Mouse (Mus musculus): Measurements from ENCODE around the gene Cnn2.

The Cnn2 gene

DNA sequence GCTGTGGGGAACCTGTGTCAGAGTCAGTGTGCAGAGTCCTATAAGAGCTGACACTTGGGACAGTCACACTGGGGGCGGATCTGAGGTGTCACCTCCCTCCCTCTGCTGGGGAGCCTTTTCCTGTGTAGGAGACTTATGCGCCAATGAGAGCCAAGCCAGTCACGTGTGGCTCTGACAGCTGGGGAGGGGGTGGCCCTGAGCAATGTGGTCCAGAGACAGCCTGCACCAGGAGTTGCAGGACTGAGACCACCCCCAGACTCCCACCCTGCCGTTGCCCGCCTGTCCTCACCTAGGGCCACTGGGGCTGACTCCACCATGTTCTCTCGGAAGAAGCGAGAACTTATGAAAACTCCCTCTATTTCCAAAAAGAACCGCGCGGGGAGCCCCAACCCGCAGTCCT lies 28.1 kb downstream of the Cnn2 start, which contains the start of gene Arhgap45:
Gene Arhgap45, plus strand, starts transcription at position 143 of the 400 bp plus-strand sequence.
- in situ Hi-C loops (cut with MboI; ENCODE audit: low sequenced_read_pairs) = no loop called here

DNA sequence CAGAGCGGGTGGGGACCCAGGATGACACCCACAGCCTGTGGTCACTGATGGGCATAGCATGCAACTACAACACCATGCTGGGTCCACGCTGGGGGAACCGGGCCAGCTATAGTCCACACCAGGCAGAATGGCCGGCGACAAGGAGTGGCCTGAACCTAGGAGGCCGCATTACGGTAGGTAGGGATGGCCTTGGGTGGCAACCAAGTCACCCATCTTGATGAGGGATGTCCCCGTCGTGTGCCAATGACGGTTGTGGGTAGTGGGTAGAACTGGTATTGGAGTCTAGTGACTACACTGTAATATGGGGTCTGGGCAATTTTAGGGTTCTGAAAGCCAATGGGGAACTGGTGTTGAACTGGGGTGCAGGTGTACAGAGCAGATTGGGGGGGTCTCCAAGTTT lies 28.5 kb downstream of the Cnn2 start:
- in situ Hi-C loops (cut with MboI; ENCODE audit: low sequenced_read_pairs) = no loop called here

DNA sequence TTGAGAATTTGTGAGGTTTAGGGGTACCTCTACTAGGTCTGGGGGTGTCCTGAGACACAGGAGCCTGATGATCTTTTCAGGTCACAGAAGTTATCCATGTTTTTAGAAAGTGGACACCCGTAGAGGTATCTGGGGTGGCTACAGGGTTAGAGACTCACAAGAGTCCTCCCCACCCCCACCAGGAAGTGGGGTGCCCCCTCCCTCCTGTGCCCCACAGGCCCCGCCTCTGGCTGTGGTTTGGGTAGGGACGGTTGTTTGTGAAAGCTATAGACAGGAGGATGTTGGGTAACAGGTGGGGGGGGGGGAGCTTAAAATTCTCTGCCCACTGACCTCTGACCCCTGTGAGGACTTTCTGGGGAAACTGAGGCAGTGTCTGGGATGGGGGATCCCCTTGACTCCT lies 29.0 kb downstream of the Cnn2 start:
- in situ Hi-C loops (cut with MboI; ENCODE audit: low sequenced_read_pairs) = no loop called here

DNA sequence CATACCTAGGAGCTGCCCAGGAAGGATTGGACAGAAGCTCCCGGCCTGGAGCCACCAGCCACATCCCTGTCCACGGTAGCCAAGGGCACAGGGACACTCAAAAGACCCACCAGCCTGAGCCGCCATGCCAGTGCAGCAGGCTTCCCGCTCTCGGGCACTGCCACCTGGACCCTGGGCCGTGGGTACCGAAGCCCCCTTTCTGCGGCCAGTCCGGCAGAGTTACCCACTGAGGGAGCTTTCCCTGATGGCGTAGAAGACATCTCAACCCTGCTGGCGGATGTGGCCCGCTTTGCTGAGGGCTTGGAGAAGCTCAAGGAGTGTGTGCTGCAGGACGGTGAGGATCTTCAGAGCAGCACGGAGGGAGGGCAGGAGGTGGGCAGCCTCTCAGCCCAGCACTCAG lies 29.4 kb downstream of the Cnn2 start:
- in situ Hi-C loops (cut with MboI; ENCODE audit: low sequenced_read_pairs) = no loop called here

DNA sequence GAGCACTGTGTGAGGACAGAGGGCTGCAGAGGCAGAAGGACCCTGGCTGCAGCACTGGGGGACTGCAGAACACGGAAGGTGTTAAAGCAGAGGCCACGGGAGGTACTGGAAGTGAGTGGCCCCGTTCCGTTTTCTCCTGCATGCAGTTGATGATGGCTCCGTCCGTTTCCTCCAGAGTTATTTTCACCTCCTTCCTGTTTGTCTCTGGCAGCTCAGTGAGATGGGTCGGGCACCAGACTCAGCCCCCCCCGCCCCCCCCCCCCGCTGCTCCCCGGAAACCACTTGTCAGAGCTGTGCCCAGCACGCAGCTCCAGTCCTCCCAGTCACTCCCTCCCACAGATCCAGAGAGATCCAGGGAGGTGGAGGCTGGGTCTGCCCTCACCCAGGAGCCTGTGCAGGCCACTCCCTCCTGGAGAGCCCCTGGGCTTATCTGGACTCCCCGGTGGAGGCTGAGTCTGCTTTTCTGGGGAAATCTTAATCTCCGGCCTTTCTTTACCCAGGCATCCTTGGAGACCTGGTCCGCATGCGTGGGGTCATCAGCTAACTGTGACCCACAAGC lies 30.4 kb downstream of the Cnn2 start:
- in situ Hi-C loops (cut with MboI; ENCODE audit: low sequenced_read_pairs) = no loop called here

DNA sequence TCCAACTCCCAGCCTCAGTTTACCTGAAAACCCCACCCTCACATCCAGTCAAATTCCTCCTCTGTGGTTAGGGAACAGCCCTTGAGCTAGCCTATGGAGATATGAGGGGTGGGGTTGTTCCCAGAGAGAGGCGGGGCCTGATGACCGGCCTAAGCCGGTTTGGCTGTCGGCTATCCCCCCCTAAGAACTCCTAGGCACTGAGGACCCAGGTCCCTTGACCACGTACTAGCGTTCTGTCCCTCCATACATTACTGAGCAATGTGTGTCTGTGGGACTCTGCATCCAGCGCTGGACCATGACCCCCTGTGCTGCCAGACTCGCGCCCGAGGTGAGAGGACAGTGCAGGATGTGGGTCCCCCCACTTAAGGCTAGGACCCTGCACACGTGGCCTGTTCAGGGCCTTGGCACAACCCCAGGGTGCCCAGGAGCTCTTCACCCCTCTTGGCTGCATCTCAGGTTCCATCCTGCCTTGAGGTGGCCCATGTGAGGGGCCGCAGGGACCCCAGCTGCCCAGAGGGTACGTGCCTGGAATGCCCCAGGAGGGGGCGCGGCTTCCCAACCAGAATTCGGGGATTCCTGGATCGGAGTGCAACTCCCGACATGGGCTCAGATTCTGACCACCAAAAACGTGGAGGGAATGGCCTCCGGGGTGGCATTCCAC lies 31.2 kb downstream of the Cnn2 start:
- in situ Hi-C loops (cut with MboI; ENCODE audit: low sequenced_read_pairs) = no loop called here

DNA sequence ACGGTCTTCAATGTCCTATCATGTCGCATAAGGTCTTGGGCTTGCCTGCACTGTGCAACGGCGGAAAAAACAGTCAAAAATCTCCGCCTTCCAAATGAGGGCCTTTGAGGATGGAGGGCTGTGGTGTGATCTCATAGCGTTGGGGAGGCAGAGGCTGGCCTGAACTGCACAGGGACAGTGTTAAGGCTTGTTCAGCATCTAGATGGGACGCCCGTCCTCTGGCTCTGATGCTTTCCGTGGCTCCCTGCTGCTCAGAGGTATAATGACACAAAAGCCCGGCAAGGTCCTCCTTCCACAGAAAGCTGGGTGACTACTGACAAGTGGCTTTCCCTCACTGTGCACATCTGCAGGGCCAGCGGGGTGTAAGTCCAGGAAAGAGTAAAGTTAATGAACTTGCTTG lies 31.8 kb downstream of the Cnn2 start:
- in situ Hi-C loops (cut with MboI; ENCODE audit: low sequenced_read_pairs) = no loop called here

DNA sequence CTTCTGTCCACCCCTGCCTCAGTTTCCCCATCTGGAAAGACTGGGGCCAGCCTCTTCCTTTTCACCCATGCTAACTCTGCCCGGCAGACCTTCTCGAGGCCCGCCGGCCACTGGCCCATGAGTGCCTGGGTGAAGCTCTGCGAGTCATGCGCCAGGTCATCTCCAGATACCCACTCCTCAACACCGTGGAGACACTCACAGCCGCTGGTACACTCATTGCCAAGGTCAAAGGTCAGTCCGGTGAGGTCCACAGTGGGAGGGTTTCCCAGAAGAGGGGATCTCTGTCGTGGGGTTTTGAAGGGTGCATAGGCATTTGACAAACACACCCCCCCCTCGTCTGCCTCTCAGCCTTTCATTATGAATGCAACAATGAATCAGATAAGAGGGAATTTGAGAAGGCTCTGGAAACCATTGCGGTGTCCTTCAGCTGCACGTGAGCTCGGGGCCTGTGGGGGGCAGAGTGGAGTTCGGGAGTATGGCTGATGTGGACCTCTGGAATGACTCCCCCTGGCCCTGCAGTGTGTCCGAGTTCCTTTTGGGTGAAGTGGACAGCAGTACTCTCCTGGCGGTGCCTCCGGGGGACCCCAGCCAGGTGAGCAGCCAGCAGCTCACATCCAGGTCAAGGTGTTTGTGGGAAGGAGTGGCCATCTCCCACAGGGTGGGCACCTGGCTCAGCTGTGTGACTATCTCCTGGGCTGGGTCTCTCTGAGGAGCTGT lies 32.4 kb downstream of the Cnn2 start:
- in situ Hi-C loops (cut with MboI; ENCODE audit: low sequenced_read_pairs) = no loop called here

DNA sequence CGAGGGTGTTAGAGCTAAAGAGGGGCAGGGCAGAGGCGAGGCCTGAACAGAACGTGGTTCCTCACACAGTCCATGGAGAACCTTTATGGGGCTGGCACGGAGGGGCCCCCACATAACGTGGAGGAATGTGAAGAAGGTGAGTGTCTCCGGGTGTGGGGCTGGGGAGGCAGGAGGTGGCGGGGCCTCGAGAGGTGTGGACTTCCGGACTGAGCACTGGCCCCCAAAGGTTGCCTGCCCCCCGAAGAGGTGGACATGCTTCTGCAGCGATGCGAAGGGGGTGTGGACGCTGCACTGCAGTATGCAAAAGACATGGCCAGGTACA lies 32.9 kb downstream of the Cnn2 start:
- in situ Hi-C loops (cut with MboI; ENCODE audit: low sequenced_read_pairs) = no loop called here

DNA sequence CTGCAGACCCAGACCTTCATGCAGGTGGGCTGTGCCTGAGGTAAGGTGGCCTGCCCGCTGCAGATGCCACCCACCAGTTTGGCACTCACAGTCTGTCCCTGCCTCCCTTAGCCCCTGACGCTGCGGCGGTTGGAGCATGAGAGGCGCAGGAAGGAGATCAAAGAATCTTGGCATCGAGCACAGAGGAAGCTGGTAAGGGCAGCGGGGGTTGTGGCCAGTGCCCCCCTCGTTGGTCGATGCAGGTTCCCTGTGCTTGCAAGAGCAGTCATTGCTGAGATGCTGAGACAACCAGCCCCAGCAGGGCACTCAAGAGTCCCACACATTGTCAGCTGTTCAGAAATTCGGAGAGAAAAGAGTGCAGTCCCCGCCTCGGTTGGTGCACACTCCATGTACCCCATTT lies 33.8 kb downstream of the Cnn2 start:
- in situ Hi-C loops (cut with MboI; ENCODE audit: low sequenced_read_pairs) = no loop called here

DNA sequence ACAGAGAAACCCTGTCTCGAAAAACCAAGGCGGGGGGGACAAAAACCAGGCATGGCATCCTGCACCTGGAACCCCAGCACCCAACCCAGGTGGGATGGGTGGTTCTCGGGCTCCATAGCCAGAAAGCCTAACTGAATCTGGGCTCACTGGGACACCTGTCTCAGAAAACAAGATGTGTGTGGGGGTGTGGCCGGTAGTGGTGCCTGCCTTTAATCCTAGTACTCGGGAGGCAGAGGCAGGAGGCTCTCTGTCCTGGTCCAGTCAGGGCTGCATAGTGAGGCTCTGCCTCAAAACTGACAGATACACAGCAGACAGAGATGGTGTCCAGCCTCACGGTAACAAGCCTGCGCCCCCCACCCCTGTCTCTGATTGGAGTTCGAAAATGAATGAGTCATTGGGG lies 34.4 kb downstream of the Cnn2 start:
- in situ Hi-C loops (cut with MboI; ENCODE audit: low sequenced_read_pairs) = no loop called here

DNA sequence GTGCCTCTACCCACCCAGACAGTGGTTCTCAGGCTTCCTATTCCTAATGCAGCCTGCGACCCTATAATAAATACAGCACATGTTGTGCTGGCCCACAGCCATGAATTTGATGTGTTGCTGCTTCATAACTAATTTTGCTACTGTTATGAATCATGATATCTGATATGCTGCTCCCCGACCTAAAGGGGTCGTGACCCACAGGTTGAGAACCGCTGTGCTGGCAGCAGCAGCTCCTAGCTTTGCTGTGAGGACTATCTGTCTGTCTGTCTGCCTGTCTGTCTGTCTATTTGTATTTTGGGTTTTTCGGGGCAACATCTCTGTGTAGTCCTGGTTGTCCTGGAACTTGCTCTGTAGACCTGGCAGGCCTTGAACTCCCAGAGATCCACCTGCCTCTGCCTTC lies 35.4 kb downstream of the Cnn2 start:
- in situ Hi-C loops (cut with MboI; ENCODE audit: low sequenced_read_pairs) = no loop called here

DNA sequence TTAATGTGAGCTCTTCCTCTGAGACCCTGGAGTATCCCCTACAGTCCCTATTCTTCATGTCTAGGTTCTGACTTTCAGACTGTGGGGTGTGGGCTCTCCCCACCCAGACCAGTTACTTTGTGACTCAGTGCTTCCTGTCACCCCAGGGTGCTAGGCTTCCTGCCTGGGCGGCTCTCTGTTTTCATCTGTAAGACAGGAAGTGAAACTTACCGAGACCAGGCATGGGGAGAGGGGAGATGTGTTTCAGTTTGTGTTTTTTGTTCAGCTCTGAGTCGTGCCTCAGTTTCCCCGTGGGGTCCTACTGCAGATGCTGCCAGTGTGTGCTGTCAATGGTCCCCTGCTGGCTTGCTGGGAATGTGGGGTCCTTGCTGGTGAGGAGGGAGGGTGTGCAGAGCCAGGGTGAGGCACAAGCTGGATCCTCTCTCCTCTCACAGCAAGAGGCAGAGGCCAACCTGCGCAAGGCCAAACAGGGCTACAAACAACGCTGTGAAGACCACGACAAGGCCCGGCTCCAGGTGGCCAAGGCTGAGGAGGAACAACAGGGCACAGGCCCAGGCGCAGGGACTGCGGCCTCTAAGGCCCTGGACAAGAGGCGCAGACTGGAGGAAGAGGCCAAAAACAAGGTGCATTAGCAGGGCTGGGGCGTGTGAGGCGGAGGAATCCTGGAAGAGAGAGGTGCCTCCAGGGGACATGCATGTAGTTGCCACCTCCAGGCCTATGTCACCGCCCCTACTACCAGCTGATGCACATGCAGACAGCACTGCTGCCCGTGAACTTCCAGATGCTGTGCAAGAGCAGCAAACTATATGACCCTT lies 36.1 kb downstream of the Cnn2 start:
- in situ Hi-C loops (cut with MboI; ENCODE audit: low sequenced_read_pairs) = no loop called here

DNA sequence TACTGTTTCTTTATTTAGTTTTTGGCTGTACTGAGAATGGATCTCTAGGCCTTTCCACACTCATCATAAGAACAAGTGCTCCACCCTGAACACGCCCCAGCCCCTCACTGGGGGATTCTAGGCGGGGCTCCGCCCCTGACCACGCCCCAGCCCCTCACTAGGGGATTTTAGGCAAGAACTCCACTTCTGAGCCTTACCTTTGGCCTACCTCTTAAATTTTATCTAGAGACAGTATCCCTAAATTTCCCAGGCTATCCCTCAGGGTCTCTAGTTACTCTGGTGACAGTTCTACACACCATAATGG lies 36.6 kb downstream of the Cnn2 start:
- in situ Hi-C loops (cut with MboI; ENCODE audit: low sequenced_read_pairs) = no loop called here

DNA sequence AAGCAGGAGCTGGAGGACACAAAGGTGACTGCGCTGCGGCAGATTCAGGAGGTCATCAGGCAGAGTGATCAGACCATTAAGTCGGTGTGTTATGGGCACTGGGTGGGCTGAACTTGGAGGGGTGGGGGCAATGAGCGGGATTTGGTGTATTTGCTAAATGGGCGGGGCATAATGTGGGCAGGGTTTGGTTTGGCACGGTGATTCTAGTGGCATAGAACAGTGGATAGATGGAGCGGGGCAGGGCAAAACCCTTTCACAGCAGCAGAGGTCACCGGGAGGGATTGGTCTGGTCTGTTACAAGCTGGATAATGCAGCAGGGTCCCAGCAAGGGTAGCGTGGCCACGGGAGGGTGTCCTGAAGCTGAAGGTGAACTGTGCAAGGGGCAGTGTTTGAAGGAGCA lies 37.1 kb downstream of the Cnn2 start:
- in situ Hi-C loops (cut with MboI; ENCODE audit: low sequenced_read_pairs) = no loop called here

DNA sequence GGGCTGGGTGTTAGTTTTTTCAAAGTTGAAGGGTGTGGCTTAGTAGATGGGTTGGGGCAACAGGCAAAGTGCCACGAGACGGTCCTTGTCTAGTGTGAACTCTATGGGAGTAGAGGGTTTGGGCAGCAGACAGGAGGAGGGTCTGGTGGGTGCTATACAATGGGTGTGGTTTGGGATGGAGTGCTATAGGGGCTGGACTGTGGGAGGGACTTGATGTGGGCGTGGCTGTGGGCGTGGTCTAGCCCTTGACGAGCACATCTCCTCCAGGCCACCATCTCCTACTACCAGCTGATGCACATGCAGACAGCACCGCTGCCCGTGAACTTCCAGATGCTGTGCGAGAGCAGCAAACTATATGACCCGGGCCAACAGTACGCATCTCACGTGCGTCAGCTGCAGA lies 37.5 kb downstream of the Cnn2 start:
- in situ Hi-C loops (cut with MboI; ENCODE audit: low sequenced_read_pairs) = no loop called here

DNA sequence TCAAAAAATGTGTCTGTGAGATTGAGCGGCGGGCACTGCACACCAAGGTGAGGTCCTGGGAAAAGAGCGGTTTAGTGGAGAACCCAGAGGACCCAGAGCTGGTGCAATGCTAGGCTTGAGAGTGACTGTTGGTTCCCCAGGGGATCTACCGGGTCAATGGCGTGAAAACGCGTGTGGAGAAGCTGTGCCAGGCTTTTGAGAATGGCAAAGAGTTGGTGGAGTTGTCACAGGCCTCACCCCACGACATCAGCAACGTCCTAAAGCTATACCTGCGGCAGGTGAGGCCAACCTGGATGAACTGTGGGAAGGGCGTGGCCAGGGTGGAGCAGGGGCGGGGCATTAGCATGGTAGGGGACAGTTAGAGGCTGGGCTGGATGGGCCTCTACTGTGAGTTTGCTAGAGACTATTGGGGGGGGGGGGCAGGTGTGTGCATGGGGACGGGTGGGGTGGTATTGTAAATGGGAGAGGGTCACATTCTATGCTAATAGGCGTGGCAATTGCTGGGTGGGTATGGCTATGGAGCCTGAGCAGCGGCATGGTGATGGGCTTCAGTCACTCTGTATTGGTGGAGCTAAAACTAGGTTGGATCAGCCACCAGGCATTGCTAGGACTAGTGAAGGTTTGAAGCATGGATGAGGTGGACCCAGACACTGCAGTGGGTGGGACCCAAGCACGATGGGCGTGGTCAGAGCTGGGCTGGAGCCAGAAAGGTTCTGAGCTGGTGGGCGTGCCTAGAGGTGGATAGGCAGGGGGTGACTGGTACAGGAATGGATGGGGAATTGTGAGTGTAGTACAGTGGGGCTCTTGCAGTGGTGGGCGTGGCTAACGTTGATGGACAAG lies 39.5 kb downstream of the Cnn2 start:
- in situ Hi-C loops (cut with MboI; ENCODE audit: low sequenced_read_pairs) = no loop called here

DNA sequence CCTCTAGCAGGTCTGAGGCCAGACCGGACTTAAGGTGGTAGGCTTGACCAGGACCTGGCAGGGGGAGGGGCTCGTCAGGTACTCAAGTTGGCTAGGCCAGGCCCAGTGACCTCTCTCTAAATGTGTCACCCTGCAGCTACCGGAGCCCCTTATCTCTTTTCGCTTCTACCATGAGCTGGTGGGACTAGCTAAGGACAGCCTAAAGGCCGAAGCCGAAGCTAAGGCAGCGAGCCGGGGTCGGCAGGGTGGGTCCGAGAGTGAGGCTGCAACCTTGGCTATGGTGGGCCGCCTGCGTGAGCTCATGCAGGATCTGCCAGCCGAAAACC lies 40.1 kb downstream of the Cnn2 start:
- in situ Hi-C loops (cut with MboI; ENCODE audit: low sequenced_read_pairs) = no loop called here

DNA sequence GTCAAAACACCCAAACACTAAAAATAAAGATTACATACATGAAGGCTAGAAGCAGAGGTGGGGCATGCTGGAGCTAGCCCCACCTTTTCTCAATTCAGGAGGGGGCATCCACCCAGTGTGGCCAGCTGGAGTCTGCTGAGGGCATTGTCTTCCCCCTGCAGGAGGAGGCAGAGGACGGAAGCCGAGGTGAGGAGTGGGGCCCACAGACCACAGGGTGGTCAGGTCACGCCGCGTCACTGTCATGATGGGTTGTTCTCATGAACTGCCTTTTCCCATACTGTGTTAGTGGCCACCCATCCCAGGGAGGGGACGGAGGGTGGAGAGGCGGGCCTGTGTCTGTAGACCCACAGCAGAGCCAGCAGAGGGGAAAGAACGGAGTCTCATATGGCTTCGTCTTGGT lies 41.8 kb downstream of the Cnn2 start:
- in situ Hi-C loops (cut with MboI; ENCODE audit: low sequenced_read_pairs) = no loop called here

DNA sequence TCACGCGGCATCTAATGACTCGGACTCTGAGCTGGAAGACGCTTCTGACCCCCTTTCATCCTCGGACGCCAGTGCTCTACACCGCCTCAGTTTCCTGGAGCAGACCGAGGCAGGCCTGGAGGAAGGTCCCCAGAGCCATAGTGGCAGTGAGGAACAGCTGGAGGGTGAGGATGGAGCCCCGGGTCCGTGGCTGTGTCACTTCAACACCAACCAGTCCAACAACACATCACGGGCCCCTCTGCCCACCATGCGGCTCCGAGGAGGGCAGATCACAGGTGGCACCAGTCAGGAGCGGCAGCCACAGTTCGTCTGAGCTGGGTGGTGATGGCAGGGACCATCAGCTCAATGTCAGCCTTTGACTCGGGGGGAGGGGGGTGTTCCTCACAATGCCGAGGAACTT lies 42.4 kb downstream of the Cnn2 start:
- in situ Hi-C loops (cut with MboI; ENCODE audit: low sequenced_read_pairs) = no loop called here

DNA sequence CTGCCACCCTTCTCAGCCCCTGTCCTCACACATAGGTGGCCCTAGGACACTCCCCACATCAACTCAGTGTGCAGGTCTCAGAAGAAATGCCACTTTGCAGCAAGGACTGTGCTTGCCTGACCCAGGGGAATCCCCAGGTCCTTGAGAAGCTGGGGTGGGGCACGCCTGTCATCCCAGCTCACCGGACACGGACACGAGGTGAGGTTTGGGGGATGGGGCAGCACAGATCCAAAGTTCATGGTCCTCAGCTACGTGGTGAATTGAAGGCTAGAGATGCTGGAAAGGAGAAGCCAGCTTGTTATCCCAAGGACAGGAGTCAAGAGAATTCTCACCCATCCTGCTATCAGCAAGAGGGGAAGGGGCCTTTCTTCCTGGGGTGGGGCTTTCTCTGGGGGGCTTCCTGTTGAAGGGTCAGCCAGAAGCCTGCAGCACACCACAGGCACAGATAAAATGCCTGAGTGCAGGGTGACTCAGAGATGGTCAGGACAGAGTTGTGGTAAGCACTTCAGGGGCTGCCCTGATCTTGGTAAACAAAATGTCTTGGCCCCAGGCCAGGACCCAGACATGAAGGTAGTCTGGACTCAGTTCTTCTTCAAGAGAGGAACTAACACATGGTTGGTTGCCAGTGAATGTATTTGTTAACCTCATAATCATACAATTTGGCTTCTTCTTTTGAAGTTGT lies 44.6 kb downstream of the Cnn2 start:
- in situ Hi-C loops (cut with MboI; ENCODE audit: low sequenced_read_pairs) = no loop called here

Data from CH12F3 (cell line).